Mouse (Mus musculus) cerebellum, adult 11 months (tissue): Measurements from ENCODE around the gene Agps.

Experiments used
- DNase-seq: peaks from one replicate; pipeline ENCODE4 v3.0.0; 2022

The Agps gene

GRCm38 (mm10) chr2:75830233-75830632, 1.7 kb upstream of the Agps start:
- DNase-seq = no peak

- DNase-seq = no peak
Measured at GRCm38 (mm10) chr2:75832781-75833180, 804 bp downstream of the Agps start.

GRCm38 (mm10) chr2:75834492-75834891, 2.5 kb downstream of the Agps start:
- DNase-seq = no peak

GRCm38 (mm10) chr2:75842302-75842701, 10.3 kb downstream of the Agps start:
- DNase-seq = no peak

GRCm38 (mm10) chr2:75847708-75848107, 15.7 kb downstream of the Agps start:
- DNase-seq = no peak

- no peak for DNase-seq
Measured at GRCm38 (mm10) chr2:75852483-75852882, 20.5 kb downstream of the Agps start.

GRCm38 (mm10) chr2:75854136-75854535, 22.2 kb downstream of the Agps start:
- DNase-seq = no peak

- DNase-seq = no peak
Measured at GRCm38 (mm10) chr2:75861115-75861514, 29.1 kb downstream of the Agps start.

GRCm38 (mm10) chr2:75869604-75870003, 37.6 kb downstream of the Agps start:
- no peak for DNase-seq

GRCm38 (mm10) chr2:75874008-75874559, 42.1 kb downstream of the Agps start:
- no peak for DNase-seq

GRCm38 (mm10) chr2:75879791-75880190, 47.8 kb downstream of the Agps start:
- DNase-seq = no peak

- DNase-seq = peak; percentile 38
Measured at GRCm38 (mm10) chr2:75883543-75883942, 51.6 kb downstream of the Agps start.

GRCm38 (mm10) chr2:75891981-75892380, 60.0 kb downstream of the Agps start:
- DNase-seq = no peak

- DNase-seq = no peak
Measured at GRCm38 (mm10) chr2:75895711-75896110, 63.7 kb downstream of the Agps start.

GRCm38 (mm10) chr2:75900281-75900680, 68.3 kb downstream of the Agps start:
- DNase-seq = no peak

GRCm38 (mm10) chr2:75901869-75902268, 69.9 kb downstream of the Agps start:
- DNase-seq = no peak

GRCm38 (mm10) chr2:75907142-75907541, 75.2 kb downstream of the Agps start:
- no peak for DNase-seq

GRCm38 (mm10) chr2:75915040-75915439, 83.1 kb downstream of the Agps start:
- no peak for DNase-seq

- no peak for DNase-seq
Measured at GRCm38 (mm10) chr2:75923807-75924340, 91.9 kb downstream of the Agps start.

GRCm38 (mm10) chr2:75926061-75926460, 94.1 kb downstream of the Agps start:
- no peak for DNase-seq

GRCm38 (mm10) chr2:75928011-75928410, 96.0 kb downstream of the Agps start:
- DNase-seq = no peak

- DNase-seq = peak; percentile 32
Measured at GRCm38 (mm10) chr2:75929141-75929540, 97.2 kb downstream of the Agps start.

GRCm38 (mm10) chr2:75929786-75930444, 97.9 kb downstream of the Agps start:
- DNase-seq = no peak

GRCm38 (mm10) chr2:75930941-75931340, 99.0 kb downstream of the Agps start:
- DNase-seq = no peak

- no peak for DNase-seq
Measured at GRCm38 (mm10) chr2:75933541-75933940, 101.6 kb downstream of the Agps start.
